Mouse (Mus musculus) myocyte (in vitro differentiated cells): ENCODE data around the gene Nuak1. TPM values are rescaled to one million over a fixed set of nuclear protein-coding genes. Genes with fewer than 3 reads are reported as not detected.

Source experiments
- H3K27me3 ChIP-seq: one replicate; pipeline ENCODE4 v1.6.1; 2011; ENCODE audit not compliant: control insufficient read depth, insufficient read depth, insufficient read length
- H3K36me3 ChIP-seq: one replicate; pipeline ENCODE4 v1.6.1; 2011; ENCODE audit not compliant: control insufficient read depth, insufficient read depth
- H3K4me2 ChIP-seq: one replicate; pipeline ENCODE4 v1.6.1; 2011; ENCODE audit warnings: low read depth, control low read depth
- H3K4me3 ChIP-seq: one replicate; pipeline ENCODE4 v1.5.1; 2011; ENCODE audit warnings: mild to moderate bottlenecking, control low read depth, moderate library complexity
- H3K79me2 ChIP-seq: one replicate; pipeline ENCODE4 v1.6.1; 2011; ENCODE audit not compliant: control insufficient read depth, insufficient read depth
- H3ac ChIP-seq: one replicate; pipeline ENCODE4 v1.6.1; 2011; ENCODE audit not compliant: control insufficient read depth, insufficient read length
- CEBPB ChIP-seq: IDR thresholded peaks from 2 replicates; pipeline ENCODE4 v1.6.1; 2011; ENCODE audit warnings: mild to moderate bottlenecking, moderate library complexity; ENCODE audit not compliant: poor library complexity, insufficient read depth, severe bottlenecking
- E2F4 ChIP-seq: IDR thresholded peaks from one replicate; pipeline ENCODE4 v1.6.1; 2011; ENCODE audit warnings: mild to moderate bottlenecking, control low read depth, moderate library complexity; ENCODE audit not compliant: insufficient read depth
- MAX ChIP-seq: IDR thresholded peaks from one replicate; pipeline ENCODE4 v1.6.1; 2011; ENCODE audit warnings: low read depth, mild to moderate bottlenecking, control low read depth
- MYOD1 ChIP-seq, 3 experiments: IDR thresholded peaks; one replicate each; pipeline ENCODE4 v1.6.1; 2011; ENCODE audit warnings: control low read depth in 2 of 3, low read depth in 2 of 3, mild to moderate bottlenecking in 2 of 3, moderate library complexity in 1 of 3; ENCODE audit not compliant: insufficient read length in 2 of 3, control insufficient read depth in 1 of 3
- MYOG ChIP-seq, 3 experiments: IDR thresholded peaks; one replicate each; pipeline ENCODE4 v1.6.1; 2011; ENCODE audit warnings: control low read depth in 2 of 3, low read depth in 2 of 3, mild to moderate bottlenecking in 2 of 3; ENCODE audit not compliant: insufficient read length in 2 of 3, control insufficient read depth in 1 of 3, insufficient read depth in 1 of 3
- POLR2A ChIP-seq: IDR thresholded peaks from one replicate; pipeline ENCODE4 v1.6.1; 2011; ENCODE audit warnings: low read depth, mild to moderate bottlenecking, control low read depth, moderate library complexity; ENCODE audit not compliant: insufficient read length
- POLR2AphosphoS2 ChIP-seq: IDR thresholded peaks from one replicate; pipeline ENCODE4 v1.6.1; 2011; ENCODE audit warnings: low read depth, control low read depth; ENCODE audit not compliant: insufficient read length
- REST ChIP-seq: IDR thresholded peaks from one replicate; pipeline ENCODE4 v1.6.1; 2011; ENCODE audit warnings: mild to moderate bottlenecking, control low read depth, moderate library complexity; ENCODE audit not compliant: insufficient read depth, insufficient read length
- SRF ChIP-seq: IDR thresholded peaks from one replicate; pipeline ENCODE4 v1.6.1; 2011; ENCODE audit warnings: low read depth; ENCODE audit not compliant: control insufficient read depth, insufficient read length
- TCF12 ChIP-seq: IDR thresholded peaks from one replicate; pipeline ENCODE4 v1.6.1; 2011; ENCODE audit warnings: mild to moderate bottlenecking, control low read depth; ENCODE audit not compliant: poor library complexity, insufficient read depth, severe bottlenecking
- TCF3 ChIP-seq: IDR thresholded peaks from one replicate; pipeline ENCODE4 v1.6.1; 2011; ENCODE audit warnings: low read depth, control low read depth; ENCODE audit not compliant: insufficient read length
- USF1 ChIP-seq: IDR thresholded peaks from one replicate; pipeline ENCODE4 v1.6.1; 2011; ENCODE audit warnings: low read depth, mild to moderate bottlenecking, control low read depth, moderate library complexity
- polyA plus RNA-seq: library from polyadenylated mRNA; unstranded; fragments of >200 nt; fragmentation: generic; extraction: Trizol; gene quantifications from one replicate; pipeline ENCODE4 v1.2.1, GENCODE M21; 2012; ENCODE audit warnings: missing spikeins

Nuak1 gene
- polyA plus RNA-seq, 1 experiment, result 21.8 TPM

DNA sequence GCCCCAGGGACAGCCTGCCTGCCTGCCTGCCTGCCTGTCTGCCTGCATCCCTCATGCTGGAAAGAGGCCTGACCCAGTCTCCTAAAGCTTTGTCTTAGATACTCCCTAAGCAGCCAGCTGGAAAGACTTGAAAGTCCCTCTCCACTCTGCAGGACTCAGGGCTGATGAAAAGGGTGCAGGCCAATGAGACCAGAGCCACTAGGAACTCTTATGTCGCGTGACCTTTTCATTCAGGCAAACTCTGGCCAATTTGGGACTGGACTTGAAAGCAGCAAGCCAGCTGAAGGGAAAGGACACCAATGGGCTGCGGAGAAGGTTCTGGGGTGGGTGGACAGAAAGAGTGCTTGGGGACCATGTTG, 47.7 kb downstream of the Nuak1 start:
- Histone ChIP-seq H3K4me2 (peak overlapping the region; percentile 75), H3K27me3 (no peaks in the 10 kb centered on the region), H3ac (no peak overlapping the region), H3K4me3 (peak overlapping the region; percentile 19), H3K79me2 (no peaks in the 10 kb centered on the region), H3K36me3 (no peaks in the 10 kb centered on the region)
- TF ChIP-seq POLR2A (peak; percentile 20), MAX (no peak)

DNA sequence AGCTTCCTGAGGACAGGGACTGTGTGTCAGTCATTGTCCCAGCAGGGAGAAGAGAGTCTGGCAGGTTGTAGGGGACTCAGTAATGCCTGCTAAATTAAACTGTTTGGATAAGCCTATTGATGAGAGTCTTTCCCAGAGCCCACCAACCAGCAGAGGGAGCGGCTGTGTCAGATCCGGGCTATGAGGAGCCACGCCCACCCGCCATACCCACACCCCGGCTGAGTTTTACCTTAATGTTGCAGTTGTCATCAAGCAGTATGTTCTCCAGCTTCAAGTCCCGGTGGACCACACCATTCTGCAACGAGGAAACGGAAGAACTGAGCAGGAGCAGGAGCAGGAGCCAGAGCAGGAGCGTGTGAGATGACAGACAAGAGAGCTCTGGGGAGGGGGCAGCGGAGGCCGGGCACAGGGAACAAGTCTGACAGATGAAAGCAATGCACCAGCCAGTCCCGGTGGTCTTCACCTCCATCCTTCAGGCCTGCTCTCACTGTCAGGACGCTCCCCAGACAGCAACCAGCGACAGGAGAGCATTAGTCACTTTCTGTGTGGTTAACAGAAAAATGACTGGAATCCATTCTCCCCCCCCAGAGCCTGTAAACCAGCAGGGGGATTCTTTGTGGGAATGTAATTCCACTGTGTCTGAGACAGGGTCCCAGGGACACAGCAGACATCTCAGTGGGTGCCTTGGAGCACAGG, 48.2 kb downstream of the Nuak1 start:
- no peaks in the 10 kb centered on the region for H3K79me2 ChIP-seq
- no peaks in the 10 kb centered on the region for H3K27me3 ChIP-seq
- H3K36me3 ChIP-seq, result no peaks in the 10 kb centered on the region
- H3K4me3 ChIP-seq, result peak overlapping the region; percentile 19
- TF ChIP-seq MYOD1 (IDR thresholded peaks at IDR 0.05; ENCODE audit: control insufficient read depth in 1 of 3, insufficient read length in 2 of 3, low read depth in 2 of 3) (peak in 1 of 3 experiments; percentile 1), CEBPB (no peak)
- H3K4me2 ChIP-seq, result peak overlapping the region; percentile 75
- H3ac ChIP-seq, result no peak overlapping the region

- H3ac ChIP-seq, result no peak overlapping the region
These were observed 50.7 kb downstream of the Nuak1 start for GRCm38 (mm10) chr10:84389707-84390106.

DNA sequence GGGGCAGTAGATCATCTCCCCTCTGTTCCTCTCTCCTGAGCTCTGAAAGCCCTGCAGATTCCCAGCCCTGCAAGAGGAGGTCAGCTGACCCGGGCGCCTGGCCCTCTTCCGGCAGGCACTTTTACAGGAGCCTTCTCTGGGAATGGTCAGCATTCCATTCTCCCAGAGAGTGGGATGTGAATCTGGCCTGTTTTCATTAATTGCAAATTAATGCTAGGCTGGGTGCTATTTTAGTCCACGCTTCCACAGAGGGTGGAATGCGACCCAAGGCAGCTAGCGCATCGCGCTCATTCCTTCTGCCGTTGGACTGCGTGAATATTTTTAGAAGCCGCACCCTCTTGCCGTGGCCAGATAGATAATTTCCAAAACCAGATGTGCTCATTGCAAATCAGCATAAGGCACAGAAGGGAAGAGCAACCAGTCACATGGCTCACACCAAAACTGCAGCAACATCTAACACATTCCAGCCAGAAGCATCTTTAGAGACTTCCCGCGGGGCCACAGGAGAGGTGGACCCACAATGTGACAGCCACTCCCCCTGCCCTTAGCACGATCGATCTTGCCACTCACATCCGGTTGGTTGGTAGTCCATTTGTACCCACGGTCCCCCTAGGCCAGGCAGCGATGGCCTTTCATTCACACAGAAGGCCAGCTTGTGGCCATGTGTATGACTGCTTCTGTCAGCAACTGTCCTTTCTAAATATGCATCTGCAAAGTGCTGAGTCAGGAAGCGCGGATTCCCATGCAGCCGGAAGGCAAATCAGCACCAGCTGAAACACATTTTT, 51.8 kb downstream of the Nuak1 start:
- TF ChIP-seq CEBPB (no peak), USF1 (peak; percentile 60), SRF (no peak), MYOG (IDR thresholded peaks at IDR 0.05; ENCODE audit: control insufficient read depth in 1 of 3, insufficient read depth in 1 of 3, insufficient read length in 2 of 3, low read depth in 2 of 3) (peak in 1 of 3 experiments; percentile 62), POLR2AphosphoS2 (peak; percentile 26), TCF12 (no peak), POLR2A (peak; percentile 36), E2F4 (no peak), MAX (no peak), REST (no peak), MYOD1 (IDR thresholded peaks at IDR 0.05; ENCODE audit: control insufficient read depth in 1 of 3, insufficient read length in 2 of 3, low read depth in 2 of 3) (peak in 1 of 3 experiments; percentile 49), TCF3 (no peak)
- peak overlapping the region; percentile 3 for H3K4me3 ChIP-seq
- H3ac ChIP-seq, result no peak overlapping the region
- peak overlapping the region; percentile 60 for H3K4me2 ChIP-seq
- no peaks in the 10 kb centered on the region for H3K79me2 ChIP-seq
- no peaks in the 10 kb centered on the region for H3K36me3 ChIP-seq
- H3K27me3 ChIP-seq, result no peaks in the 10 kb centered on the region

More at GRCm38 (mm10) chr10:84389707-84390106, 50.7 kb downstream of the Nuak1 start:
- TF ChIP-seq POLR2A (no peak), TCF12 (peak; percentile 58), REST (no peak), MYOD1 (IDR thresholded peaks at IDR 0.05; ENCODE audit: control insufficient read depth in 1 of 3, insufficient read length in 2 of 3, low read depth in 2 of 3) (peak in 2 of 3 experiments; percentile 84 to 88), MYOG (IDR thresholded peaks at IDR 0.05; ENCODE audit: control insufficient read depth in 1 of 3, insufficient read depth in 1 of 3, insufficient read length in 2 of 3, low read depth in 2 of 3) (peak; percentile 38 to 86 (median 60))
- Histone ChIP-seq H3K4me2 (peak overlapping the region; percentile 60), H3K36me3 (no peaks in the 10 kb centered on the region), H3K27me3 (no peaks in the 10 kb centered on the region), H3K79me2 (no peaks in the 10 kb centered on the region), H3K4me3 (no peak overlapping the region)

GRCm38 (mm10) chr10:84387338-84387737, 53.1 kb downstream of the Nuak1 start:
- TF ChIP-seq USF1, result no peak
- peak overlapping the region; percentile 60 for H3K4me2 ChIP-seq

More at GRCm38 (mm10) chr10:84387338-84387737, 53.1 kb downstream of the Nuak1 start:
- H3ac ChIP-seq, result no peak overlapping the region
- no peaks in the 10 kb centered on the region for H3K27me3 ChIP-seq
- H3K4me3 ChIP-seq, result peak overlapping the region; percentile 3
- H3K79me2 ChIP-seq, result no peaks in the 10 kb centered on the region
- no peaks in the 10 kb centered on the region for H3K36me3 ChIP-seq
